Mouse (Mus musculus) liver, adult 2 months (tissue): Measurements from ENCODE around the gene Exoc8.

Experiments
- CTCF ChIP-seq: fragments of 200-500 bp; IDR thresholded peaks from 2 replicates; pipeline ENCODE4 v1.5.1; 2011; ENCODE audit warnings: low read depth, low read length, control low read depth
- POLR2A ChIP-seq: fragments of 200-500 bp; IDR thresholded peaks from 2 replicates; pipeline ENCODE4 v1.6.1; 2011; ENCODE audit warnings: low read length, control low read depth; ENCODE audit not compliant: insufficient read depth; ENCODE audit errors: extremely low read depth

DNA sequence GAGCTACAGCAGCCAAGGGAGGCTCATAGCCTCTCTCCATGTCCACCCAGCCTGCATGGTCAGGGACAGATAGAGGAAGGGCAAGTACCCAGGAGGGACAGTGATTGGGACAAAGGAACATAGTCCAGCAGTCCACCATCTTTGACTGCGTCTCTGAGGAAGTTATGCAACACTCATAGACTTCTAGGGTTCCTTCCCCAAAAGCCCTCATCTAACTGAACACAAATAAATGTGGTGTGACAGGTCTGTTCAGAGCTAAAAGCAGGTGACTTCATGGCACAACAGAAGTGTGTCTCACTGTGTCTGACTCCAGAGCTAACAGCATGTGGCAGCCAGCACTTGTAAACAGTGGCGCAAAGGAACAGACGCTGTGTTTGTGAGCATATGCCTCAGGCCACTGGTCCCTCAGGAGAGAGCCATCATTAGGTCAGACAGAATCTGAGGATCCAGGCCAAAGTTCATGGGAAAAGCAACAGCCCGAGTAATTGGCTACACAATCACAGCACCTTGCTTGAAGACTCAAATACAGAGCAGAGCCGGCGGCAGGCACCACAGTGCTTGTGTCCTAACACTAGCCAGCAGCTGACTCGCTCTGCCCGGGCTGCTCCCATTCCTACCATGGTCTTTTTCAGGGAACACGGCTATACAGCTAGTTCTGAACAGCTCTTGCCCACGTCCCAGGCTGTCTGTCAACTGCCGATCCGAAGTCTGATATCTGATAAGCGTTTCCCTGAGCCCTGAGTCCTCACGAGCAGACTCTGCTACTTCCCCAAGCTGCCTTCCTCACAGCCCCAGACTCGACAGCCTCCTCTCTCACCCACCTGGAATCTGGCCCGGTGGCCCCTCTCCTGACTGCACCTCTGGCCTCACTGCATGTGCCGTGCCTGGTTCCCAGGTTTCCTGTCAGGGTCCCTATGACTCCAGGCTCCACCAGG is 14.7 kb upstream of the Exoc8 start:
- TF ChIP-seq POLR2A (no peak), CTCF (no peak)
